Mouse (Mus musculus) adrenal gland, postnatal 10 days (tissue): ENCODE results near the gene Ptpn23. TPM values are rescaled to one million over a fixed set of nuclear protein-coding genes. Genes with fewer than 3 reads are reported as not detected.
"Not testable (repeated sequence)": the region's sequence is repeated elsewhere in the genome, so short reads cannot be mapped to it uniquely, and the experiment has no call there.

Source experiments
- DNase-seq: peaks from one replicate; pipeline ENCODE4 v3.0.0; 2021; ENCODE audit warnings: mixed read lengths
- total RNA-seq, 2 experiments: library from RNA; stranded (reverse); gene quantifications; 2 replicates each; pipeline ENCODE4 v1.2.3; 2021

The Ptpn23 gene
- total RNA-seq, 2 experiments from 2014 or later: 33.4 to 38.8 TPM

DNA sequence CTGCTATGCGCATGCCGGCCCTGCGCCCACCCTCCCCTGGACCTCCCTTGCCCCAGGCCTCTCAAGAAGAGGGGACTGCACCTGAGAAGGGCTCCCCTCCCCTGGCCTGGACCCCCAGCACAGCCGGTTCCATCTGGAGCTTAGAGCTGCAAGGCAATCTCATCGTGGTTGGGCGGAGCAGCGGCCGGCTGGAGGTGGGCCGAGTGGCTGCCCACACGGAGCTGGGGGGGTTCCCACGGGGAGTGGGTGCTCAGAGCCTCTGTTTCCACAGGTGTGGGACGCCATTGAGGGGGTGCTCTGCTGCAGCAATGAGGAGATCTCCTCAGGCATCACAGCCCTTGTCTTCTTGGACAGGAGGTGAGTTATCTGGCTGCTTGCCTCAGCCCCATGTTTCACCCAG, 26.7 kb downstream of the Ptpn23 start:
- DNase-seq: no peak

GRCm38 (mm10) chr9:110380662-110381061, 27.4 kb downstream of the Ptpn23 start:
- DNase-seq: peak; percentile 45

- DNase-seq: no peak
Measured at GRCm38 (mm10) chr9:110379361-110379760, 28.7 kb downstream of the Ptpn23 start.

- not testable (repeated sequence) for DNase-seq
Measured at GRCm38 (mm10) chr9:110377655-110378054, 30.4 kb downstream of the Ptpn23 start.

- peak; percentile 49 for DNase-seq
Measured at GRCm38 (mm10) chr9:110375668-110376067, 32.3 kb downstream of the Ptpn23 start.

GRCm38 (mm10) chr9:110373871-110374270, 34.1 kb downstream of the Ptpn23 start:
- DNase-seq: no peak

DNA sequence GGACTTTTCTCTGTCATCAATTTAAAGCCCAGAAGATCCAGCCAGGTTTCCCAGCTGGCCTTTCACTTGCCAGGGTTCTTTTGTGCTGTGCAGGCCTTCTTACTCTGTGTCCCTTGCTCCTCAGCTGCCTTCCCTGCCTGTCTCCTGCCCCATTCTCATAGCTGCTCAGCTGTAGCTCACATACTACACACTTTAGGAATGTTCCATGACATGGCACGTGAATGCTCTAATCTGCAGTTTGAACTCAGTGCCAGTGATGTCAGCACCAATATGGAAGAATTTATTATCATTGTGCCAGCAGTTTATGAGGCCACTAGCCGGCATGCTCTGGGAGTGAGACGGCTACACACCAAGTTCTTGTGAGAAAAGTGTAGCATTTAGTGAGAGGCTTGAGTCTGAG, 38.2 kb downstream of the Ptpn23 start:
- DNase-seq: no peak

DNA sequence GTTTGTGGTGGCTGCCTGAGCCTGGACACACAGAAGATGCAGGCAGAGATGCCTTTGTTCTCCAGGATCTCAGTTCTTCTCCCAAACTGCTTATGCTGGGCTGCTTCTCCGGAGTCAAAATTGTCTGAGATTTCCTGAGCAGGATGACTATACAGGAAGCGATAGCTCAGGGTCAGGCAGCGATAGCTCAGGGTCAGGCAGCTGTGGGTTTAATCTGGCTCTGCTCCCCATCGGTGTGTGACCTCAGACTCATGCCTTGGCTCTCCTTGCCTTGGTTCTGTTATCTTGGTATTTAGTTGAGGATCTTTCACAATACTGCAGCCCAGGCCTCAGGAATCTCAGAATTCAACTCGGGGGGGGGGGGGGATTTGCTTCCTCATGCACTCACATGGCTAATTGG, 41.3 kb downstream of the Ptpn23 start:
- peak; percentile 67 for DNase-seq

- no peak for DNase-seq
Measured at GRCm38 (mm10) chr9:110362337-110362736, 45.7 kb downstream of the Ptpn23 start.

DNA sequence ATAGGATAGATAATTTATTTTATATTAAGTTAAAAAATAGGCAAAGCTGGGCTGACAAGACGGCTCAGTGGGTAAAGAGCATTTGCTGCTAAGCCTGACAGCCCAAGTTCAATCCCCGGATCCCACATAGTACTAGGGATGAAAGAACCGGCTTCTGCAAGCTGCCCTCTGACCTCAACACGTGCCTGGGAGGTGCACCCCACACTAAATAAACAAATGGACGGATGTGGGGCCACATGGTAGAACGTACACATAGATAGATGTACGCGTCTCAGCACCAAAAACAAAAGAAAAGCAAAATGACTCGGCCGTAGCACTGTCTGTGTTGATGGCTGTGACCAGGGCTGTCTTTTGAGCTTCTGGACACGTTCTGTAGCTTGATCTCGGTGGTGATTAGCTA, 46.7 kb downstream of the Ptpn23 start:
- DNase-seq: no peak

DNA sequence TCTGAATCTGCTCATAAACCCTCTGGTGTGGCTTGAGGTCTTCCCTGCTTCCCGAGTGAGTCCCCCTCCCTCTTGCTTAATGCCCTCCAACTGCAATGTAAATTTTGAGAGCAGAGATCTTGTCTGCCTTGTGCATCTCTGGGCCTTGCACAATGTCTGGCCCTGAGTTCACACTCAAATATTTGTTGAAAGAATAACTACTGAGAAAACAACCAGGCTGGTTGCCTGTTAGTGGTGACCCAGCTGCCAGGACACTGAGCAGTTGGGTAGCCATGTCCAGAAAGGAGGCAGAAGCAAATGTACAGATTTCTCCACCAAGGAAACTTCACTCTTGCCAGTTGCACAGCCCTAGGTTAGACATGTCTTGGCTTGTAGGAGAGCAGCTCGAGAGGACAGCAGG, 49.7 kb downstream of the Ptpn23 start:
- DNase-seq: no peak

DNA sequence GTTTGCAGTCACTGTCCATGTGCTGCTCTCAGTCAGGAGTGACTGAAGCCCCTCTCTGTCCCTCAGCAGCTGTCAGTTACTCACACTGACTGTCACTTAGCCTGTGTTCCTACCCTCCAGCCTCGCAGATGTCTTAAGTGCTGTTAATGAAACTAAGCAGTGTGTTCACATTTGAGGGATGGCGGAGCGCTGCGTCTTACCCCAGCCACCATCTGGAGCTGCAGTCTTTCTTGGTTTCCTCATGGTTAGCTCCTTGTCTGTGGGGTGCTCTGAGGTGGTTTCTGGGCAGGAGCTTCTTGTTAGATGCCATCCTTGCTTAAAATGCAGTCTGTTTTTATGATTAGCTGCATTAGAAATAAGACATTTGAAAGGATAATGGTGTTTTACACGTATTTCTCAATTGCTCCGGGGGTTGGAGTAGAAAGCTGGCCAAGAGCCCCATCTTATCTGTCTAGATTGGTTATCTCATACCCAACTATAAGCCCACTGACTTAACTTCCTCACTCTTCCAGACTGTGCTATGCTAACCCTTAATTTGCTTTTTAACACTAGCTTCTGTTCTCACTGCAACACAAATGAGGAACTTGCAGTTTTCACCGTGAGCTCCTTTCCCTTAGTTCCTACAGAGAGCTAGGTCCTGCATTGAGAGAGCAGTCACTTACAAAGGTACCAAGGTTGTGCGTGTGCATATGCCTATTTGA, 55.9 kb downstream of the Ptpn23 start:
- DNase-seq: no peak

DNA sequence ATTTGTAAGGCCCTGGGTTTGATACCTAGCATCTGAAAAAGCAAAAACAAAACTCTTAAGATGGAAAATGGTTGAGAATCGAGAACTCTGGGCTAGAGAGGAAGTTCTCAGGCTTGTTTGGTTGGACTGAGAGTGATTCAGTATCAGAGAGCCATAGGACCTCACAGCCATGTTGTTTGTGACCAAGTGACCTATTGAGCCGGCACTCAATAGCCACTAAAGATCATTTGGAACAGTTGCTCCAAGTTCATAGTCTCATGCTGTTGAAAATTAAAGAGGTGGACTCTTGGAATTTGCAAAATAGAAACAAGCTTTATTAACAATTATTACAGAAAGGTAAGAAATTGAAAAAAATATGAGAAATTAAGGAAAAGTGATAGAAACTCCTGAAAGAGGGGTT, 56.7 kb downstream of the Ptpn23 start:
- no peak for DNase-seq

- DNase-seq: no peak
Measured at GRCm38 (mm10) chr9:110350612-110351011, 57.4 kb downstream of the Ptpn23 start.

DNA sequence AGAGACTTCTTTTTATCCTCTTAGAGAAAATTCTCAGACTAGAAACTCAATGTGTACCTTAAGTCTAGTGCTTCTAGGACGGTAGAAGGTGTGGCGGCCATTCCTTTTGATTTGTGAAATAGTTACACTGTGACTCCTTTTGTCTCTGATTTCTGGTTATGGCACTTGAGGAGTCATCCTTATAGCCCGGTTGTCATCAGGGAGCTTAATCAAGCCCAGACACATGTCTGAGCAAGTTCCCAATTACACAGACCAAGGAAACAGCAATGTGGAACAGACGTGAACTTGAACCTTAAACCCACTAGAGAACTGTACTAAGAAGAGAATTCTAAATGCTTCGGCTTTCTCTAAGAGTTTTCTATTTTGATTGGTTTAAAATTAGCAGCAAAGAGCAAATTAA, 57.8 kb downstream of the Ptpn23 start:
- no peak for DNase-seq

GRCm38 (mm10) chr9:110348899-110349298, 59.1 kb downstream of the Ptpn23 start:
- no peak for DNase-seq

DNA sequence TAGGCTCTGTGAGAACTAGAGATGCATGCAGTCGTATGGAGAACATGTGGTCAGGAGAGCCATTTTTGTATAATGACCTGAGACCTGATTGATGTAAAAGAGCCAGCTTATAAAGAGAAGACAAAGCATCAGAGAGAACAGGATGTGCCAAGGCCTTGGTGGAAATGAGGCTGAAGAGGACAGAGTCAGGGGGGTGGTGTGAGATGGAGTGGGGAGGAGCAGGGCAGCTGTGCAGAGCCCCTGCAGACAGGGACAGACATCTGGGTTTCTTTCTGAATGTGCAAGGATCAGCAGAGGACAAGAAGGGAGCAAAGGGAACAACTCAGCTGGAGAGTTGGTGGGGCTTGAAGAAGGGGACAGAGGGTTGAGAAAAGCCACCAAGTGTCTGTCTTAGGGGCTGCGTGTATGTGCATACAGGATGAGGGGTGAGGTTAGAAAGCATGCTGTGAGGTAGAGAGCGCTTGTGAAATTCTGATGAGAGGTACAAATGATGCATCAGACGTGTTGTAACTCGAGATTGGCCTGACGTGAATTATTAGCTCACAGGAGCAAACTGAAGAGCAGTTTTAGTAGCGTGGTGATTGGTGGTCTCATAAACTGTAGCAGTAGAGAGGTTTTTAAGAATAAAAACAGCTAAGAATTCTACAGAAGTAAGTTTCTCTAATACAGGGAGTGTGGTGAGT, 62.8 kb downstream of the Ptpn23 start:
- DNase-seq: no peak

- DNase-seq: no peak
Measured at GRCm38 (mm10) chr9:110343805-110344204, 64.2 kb downstream of the Ptpn23 start.

GRCm38 (mm10) chr9:110342008-110342407, 66.0 kb downstream of the Ptpn23 start:
- DNase-seq: no peak

- no peak for DNase-seq
Measured at GRCm38 (mm10) chr9:110340037-110340750, 67.8 kb downstream of the Ptpn23 start.
